Mouse (Mus musculus) E14TG2a.4 (cell line): Measurements from ENCODE around the gene Sdhb.
A peak's percentile ranks its signal among the peaks of the same experiment; 100 is the strongest.

Experiments used
- H3K27me3 ChIP-seq: 2 replicates; pipeline ENCODE4 v1.6.1; 2014; ENCODE audit warnings: low read length, control low read depth; ENCODE audit not compliant: insufficient read depth
- H3K36me3 ChIP-seq: 2 replicates; pipeline ENCODE4 v1.6.1; 2014; ENCODE audit warnings: low read length, control low read depth; ENCODE audit not compliant: insufficient read depth
- H3K4me1 ChIP-seq: replicated peaks from 2 replicates; pipeline ENCODE4 v1.6.1; 2014; ENCODE audit warnings: low read depth, low read length, control low read depth
- H3K4me3 ChIP-seq: replicated peaks from 2 replicates; pipeline ENCODE4 v1.5.1; 2014; ENCODE audit warnings: mild to moderate bottlenecking, low read length
- H3K9me3 ChIP-seq: 2 replicates; pipeline ENCODE4 v1.6.1; 2014; ENCODE audit warnings: low read length, control low read depth
- CTCF ChIP-seq: conservative IDR thresholded peaks from 2 replicates; pipeline ENCODE4 v1.5.1; 2014; ENCODE audit warnings: low read length
- NANOG ChIP-seq: IDR thresholded peaks from 2 replicates; pipeline ENCODE4 v1.6.1; 2014; ENCODE audit warnings: borderline replicate concordance, low read length, mixed read lengths
- POU5F1 ChIP-seq: IDR thresholded peaks from 2 replicates; pipeline ENCODE4 v1.6.1; 2014; ENCODE audit warnings: low read length, borderline replicate concordance

Sdhb gene

DNA sequence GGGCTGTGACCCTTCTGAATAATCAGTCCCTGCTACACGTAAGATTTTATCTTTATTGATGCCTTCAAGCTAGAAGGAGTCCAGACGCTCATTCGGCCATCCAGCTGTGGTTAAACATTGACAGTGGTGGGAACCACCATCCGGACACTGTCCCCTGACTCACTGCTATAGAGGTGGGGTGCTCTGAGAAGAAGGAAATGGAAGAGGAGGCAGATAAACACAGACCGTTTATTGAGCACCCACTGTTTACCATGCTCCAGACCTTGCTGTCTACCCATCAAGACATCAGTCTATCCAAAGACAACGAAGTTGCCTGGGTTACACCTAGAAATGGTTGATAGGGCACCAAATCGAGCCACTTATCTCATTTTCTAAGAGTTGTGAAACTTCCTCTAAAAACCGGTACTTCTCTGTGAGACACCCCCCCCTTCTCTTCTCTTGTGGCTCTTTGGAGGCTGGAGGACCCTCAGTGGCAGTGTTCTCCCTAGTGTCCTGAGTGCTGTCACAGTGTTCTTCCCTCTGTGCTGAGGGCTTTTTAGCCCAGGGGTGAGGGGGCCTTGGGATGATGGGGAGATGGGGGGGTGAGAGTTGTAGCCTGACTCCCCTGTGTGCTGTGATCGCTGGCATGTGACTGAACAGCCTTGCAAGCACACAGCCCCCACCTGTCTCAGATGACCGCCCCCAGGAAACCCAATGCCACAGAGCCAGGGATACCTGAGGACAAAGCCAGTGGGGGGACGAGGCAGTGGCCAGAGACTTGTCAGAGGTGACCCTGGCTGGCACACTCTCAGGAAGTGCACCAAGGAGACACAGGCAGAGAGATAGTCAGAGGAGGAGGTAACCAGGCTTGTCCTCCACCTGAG is 40.8 kb upstream of the Sdhb start:
- H3K27me3 ChIP-seq, result peaks cover 2% of the 10 kb centered on the region; the same call in 1 of the 2 replicates
- no peak for TF ChIP-seq POU5F1
- H3K4me1 ChIP-seq, result peaks cover 2% of the 10 kb centered on the region; the same call in 1 of the 2 replicates
- no peaks in the 10 kb centered on the region for H3K36me3 ChIP-seq
- no peaks in the 10 kb centered on the region for H3K9me3 ChIP-seq
- H3K4me3 ChIP-seq, result no peak overlapping the region

DNA sequence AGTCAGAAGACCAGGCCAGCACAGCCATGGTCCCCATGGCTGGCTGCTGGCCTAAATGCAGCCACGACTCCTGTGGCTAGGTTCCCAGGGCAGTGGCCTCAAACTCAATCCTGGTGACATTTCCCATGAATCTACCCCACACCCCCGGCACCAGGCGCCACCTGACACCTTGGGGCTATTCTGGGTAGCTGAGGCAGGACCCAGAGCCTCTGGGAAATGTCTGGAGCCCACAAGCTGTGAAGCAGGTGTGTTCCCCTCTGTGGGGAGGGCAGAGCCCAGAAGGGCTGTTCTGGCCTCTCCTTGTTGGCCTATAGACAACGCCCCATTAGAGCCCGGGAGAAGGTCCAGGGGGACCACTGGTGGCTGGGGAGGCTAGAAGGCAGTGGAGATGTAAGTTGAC is 38.5 kb upstream of the Sdhb start:
- TF ChIP-seq POU5F1 (no peak), NANOG (no peak), CTCF (no peak)
- H3K27me3 ChIP-seq, result peaks cover 2% of the 10 kb centered on the region; the same call in 1 of the 2 replicates

DNA sequence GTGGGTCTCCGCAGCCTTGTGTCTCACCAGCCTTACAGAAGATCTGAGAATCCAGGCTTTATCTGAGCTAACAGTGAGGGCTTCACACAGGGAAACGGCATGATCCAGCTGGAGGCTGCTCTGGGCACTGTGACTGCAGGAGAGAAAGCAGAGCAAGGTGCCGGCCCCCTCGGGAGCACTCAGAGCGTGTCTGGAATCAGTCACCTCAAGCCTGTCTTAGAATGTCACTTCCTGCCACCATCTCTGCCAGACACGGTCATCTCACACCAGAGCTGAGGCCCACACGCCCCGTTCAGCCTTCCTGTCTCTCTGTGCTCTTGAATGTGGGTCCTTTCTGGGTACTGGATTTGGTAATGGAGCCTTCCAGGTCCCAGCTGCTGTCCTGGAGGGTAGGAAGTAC is 35.4 kb upstream of the Sdhb start:
- Histone ChIP-seq H3K4me3 (no peak overlapping the region), H3K9me3 (no peaks in the 10 kb centered on the region), H3K4me1 (peaks cover 13% of the 10 kb centered on the region), H3K27me3 (peaks cover 2% of the 10 kb centered on the region; the same call in 1 of the 2 replicates), H3K36me3 (no peaks in the 10 kb centered on the region)
- TF ChIP-seq CTCF (no peak), NANOG (no peak), POU5F1 (no peak)

More for the DNA sequence above, 38.5 kb upstream of the Sdhb start:
- no peak overlapping the region for H3K4me3 ChIP-seq
- H3K36me3 ChIP-seq, result no peaks in the 10 kb centered on the region
- no peaks in the 10 kb centered on the region for H3K9me3 ChIP-seq
- H3K4me1 ChIP-seq, result peaks cover 2% of the 10 kb centered on the region; the same call in 1 of the 2 replicates

DNA sequence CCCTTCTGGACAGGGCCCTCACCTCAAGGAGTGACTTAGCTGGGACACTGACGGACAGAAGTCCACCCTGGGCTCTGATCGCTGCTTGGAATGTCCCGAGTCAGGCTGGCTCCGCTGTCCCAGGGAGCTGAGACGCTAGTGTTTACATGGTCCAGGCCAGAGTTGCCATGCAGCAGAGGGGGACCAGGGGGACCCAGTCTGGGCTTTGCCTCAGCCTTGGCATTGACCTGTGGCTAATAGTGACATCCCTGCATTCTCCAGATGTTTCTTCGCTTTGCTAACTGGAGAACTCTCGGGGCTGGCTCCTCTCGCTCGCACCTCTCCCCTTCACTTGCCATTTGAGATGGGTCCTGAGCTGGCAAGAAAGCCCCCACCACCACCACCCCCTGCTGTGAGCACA is 32.7 kb upstream of the Sdhb start:
- TF ChIP-seq CTCF (no peak), POU5F1 (no peak), NANOG (no peak)
- Histone ChIP-seq H3K9me3 (no peaks in the 10 kb centered on the region), H3K4me3 (no peak overlapping the region), H3K27me3 (peaks cover 14% of the 10 kb centered on the region), H3K36me3 (no peaks in the 10 kb centered on the region), H3K4me1 (peaks cover 34% of the 10 kb centered on the region)

DNA sequence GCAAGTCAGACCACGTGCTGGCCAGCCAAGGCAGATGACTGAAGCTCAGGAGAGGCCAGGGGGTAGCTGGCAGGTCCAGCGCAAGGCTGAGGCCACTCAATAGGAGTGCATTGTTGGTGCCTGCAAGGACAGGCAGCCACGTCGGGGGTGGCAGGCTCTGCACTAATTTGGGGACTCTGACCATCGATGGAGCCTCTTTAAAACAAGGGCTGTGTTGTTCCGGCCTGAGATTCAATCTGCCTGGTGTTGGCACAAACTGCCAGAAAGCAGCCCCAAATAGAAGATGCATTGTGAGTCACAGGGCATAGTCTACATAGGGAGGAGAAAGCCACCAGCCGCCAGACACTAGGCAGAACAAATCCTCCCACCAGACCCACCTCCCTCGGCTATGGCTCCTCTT is 31.3 kb upstream of the Sdhb start:
- H3K4me1 ChIP-seq, result peaks cover 32% of the 10 kb centered on the region
- TF ChIP-seq NANOG (no peak), CTCF (no peak), POU5F1 (no peak)
- H3K4me3 ChIP-seq, result no peak overlapping the region

DNA sequence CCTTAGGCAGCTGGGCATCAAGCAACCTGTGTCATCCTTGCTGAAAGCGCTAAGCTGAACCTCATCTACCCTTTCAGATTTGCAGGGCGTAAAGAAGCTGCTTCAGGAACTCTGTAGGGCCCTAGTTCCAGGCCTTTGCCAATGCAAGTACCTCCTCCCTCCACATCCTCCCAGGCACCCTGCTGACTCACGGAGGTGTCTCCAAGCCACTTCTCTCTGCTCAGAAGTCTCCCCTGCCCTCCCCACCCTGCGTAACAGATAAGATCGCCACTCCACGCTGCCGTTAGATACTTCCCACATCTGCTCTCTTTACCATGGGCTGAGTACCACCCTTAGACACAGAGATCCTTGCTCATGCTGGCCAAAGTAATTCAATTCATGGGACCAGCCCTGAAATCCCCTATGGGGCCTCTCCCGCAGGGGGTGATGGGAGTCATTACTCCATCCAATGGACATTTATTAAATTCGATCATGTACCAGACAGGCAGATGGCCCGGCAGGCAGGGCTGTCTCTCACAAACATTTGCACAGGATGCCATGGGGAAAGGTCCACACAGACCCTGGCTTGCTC is 30.0 kb upstream of the Sdhb start:
- 0 out of 2 replicates have a peak overlapping the region, but pooled peaks have one; percentile 35 for H3K4me3 ChIP-seq
- no peaks in the 10 kb centered on the region for H3K36me3 ChIP-seq
- H3K4me1 ChIP-seq, result peaks cover 32% of the 10 kb centered on the region
- no peak for TF ChIP-seq CTCF
- TF ChIP-seq POU5F1, result no peak
- no peak for TF ChIP-seq NANOG
- peaks cover 14% of the 10 kb centered on the region for H3K27me3 ChIP-seq
- no peaks in the 10 kb centered on the region for H3K9me3 ChIP-seq

More for the DNA sequence above, 31.3 kb upstream of the Sdhb start:
- Histone ChIP-seq H3K27me3 (peaks cover 14% of the 10 kb centered on the region), H3K9me3 (no peaks in the 10 kb centered on the region), H3K36me3 (no peaks in the 10 kb centered on the region)

DNA sequence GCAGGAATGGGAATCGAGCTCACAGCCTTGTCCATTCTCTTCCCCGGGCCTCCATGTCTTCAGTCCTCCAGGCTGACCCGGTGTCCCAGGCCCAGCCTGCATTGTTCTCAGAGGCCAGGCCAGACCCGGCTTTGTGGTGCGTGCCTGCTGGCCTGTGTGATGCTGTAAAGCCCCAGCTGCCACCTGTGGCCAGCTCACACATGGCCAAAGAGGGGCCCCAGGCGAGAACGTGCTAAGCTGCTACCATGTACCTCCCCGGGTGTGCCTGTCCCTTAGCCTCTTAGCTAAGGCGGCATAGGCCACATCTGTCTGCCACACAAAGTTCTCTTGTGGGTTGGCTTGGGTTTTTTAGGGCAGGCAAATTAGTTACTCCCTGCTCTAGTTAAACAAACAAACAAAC is 25.4 kb upstream of the Sdhb start:
- no peak for TF ChIP-seq POU5F1
- no peak for TF ChIP-seq NANOG
- TF ChIP-seq CTCF, result no peak
- peaks cover 26% of the 10 kb centered on the region for H3K4me1 ChIP-seq
- H3K36me3 ChIP-seq, result no peaks in the 10 kb centered on the region
- no peaks in the 10 kb centered on the region; the same call in 1 of the 2 replicates for H3K9me3 ChIP-seq
- peaks cover 14% of the 10 kb centered on the region for H3K27me3 ChIP-seq
- H3K4me3 ChIP-seq, result no peak overlapping the region

DNA sequence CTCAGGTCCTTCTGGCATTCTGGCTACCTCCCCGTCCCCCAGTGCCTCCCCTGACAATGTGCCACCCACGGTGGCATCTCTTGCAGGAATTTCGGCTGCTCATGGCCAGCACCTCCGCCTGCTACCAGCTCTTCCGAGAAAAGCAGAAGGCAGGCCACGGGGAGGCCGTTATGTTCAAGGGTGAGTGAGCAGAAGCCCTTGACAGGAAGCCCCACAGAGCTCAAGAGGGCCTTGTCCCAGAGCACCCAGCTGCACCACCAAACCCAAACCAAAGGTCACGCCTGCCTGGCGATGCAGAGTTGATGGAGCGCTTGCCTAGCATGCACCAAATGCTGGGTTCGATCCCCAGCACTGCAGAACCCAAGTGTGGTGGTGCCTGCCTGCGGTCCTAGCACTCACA is 16.6 kb upstream of the Sdhb start:
- H3K27me3 ChIP-seq, result no peaks in the 10 kb centered on the region
- no peaks in the 10 kb centered on the region for H3K9me3 ChIP-seq
- H3K4me3 ChIP-seq, result no peak overlapping the region
- no peaks in the 10 kb centered on the region for H3K36me3 ChIP-seq
- no peak for TF ChIP-seq CTCF
- TF ChIP-seq POU5F1, result no peak
- TF ChIP-seq NANOG, result no peak
- H3K4me1 ChIP-seq, result peaks cover 43% of the 10 kb centered on the region

DNA sequence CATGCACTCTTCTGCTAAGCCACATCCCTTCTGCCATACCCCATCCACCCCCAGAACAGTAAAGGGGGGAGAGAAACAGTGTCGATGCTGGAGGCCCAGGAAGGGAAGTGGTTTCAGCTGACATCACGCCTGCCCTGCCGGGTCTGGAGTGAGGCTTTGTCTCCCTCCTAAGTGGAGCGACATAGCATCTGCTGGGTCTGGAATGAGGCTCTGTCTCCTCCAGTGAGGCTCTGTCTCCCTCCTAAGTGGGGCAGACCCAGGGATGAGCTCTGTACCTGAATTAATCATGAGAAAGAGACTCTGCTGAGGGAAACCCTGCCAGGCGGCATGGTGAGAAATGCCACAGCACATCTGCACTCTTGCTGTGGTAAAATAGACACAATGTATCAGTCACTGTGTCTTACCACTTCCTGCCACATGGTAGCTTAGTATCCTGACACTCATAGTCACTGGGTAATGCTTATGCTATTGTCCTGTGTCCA is 16.0 kb upstream of the Sdhb start:
- Histone ChIP-seq H3K4me3 (no peak overlapping the region), H3K9me3 (no peaks in the 10 kb centered on the region), H3K4me1 (peaks cover 45% of the 10 kb centered on the region), H3K27me3 (no peaks in the 10 kb centered on the region), H3K36me3 (no peaks in the 10 kb centered on the region)
- TF ChIP-seq NANOG (no peak), CTCF (no peak)
